Mouse (Mus musculus) thymus, postnatal 0 days (tissue): ENCODE data around the gene Sf3b6. TPM values are rescaled to one million over a fixed set of nuclear protein-coding genes. Genes with fewer than 3 reads are reported as not detected.

Source experiments
- polyA plus RNA-seq: library from polyadenylated mRNA; unstranded; fragments of >200 nt; fragmentation: Nextera tagmentation; extraction: Ambion mirVana; gene quantifications from 2 replicates; pipeline ENCODE4 v1.2.1, GENCODE M21; 2015

Gene Sf3b6
- polyA plus RNA-seq, 1 experiment from 2014 or later, result 572 TPM

Other genes with a start within 250 kb of the Sf3b6 start
- 47.9 and 53.0 TPM in 2 replicates for gene Itsn2, start 224.9 kb upstream of the Sf3b6 start, polyA plus RNA-seq
- gene Gm3625, start 224.6 kb upstream of the Sf3b6 start, polyA plus RNA-seq, result not detected in 2 replicates
- gene Fam228a, start 79.1 kb upstream of the Sf3b6 start, polyA plus RNA-seq, result 0.12 and 0.20 TPM in 2 replicates
- 2.0 and 2.2 TPM in 2 replicates for gene Pfn4, start 48.5 kb upstream of the Sf3b6 start, polyA plus RNA-seq
- 2.4 and 3.6 TPM in 2 replicates for gene Fam228b, start 48.3 kb upstream of the Sf3b6 start, polyA plus RNA-seq
- gene Fkbp1b, start 24.0 kb downstream of the Sf3b6 start, polyA plus RNA-seq, result 1.6 and 3.1 TPM in 2 replicates
- gene Wdcp, start 25.8 kb downstream of the Sf3b6 start, polyA plus RNA-seq, result 22.5 and 23.1 TPM in 2 replicates
- 0.16 and 0.32 TPM in 2 replicates for gene Mfsd2b, start 56.8 kb downstream of the Sf3b6 start, polyA plus RNA-seq
- gene Ubxn2a, start 90.2 kb downstream of the Sf3b6 start, polyA plus RNA-seq, result 21.2 and 27.7 TPM in 2 replicates
- gene Atad2b, start 99.8 kb downstream of the Sf3b6 start, polyA plus RNA-seq, result 12.1 and 17.0 TPM in 2 replicates